In the genomic region with DNA sequence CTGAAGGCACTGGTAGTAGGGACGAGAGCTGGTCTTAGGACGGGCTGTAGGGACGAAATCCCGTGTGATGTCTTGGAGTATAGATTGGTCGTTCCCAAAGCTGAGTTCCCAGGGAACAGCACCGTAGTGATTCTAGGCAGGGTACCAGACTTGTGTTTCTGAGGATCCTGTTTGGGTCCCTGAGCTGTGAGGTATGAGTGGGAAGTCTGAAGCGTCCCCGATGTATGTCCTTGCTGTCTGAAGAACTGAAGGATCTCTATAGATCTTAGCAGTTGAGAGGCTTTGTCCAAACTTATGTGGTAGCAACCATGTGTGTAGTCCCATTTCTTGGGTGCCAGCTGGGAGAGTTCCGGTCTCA, we compare ENCODE assay signal across 7 mouse cellular contexts. TPM values are rescaled to one million over a fixed set of nuclear protein-coding genes. Genes with fewer than 3 reads are reported as not detected.
DNase-seq lines count a peak whose midpoint lies in the region; ATAC-seq and TF ChIP-seq lines count a peak whose summit lies in the region.

No protein-coding gene starts in this region.

- H3K27me3 ChIP-seq in neural tube, embryonic 11.5 days (ENCODE audit: control insufficient read depth, insufficient read depth, low read length) = no peaks in the 10 kb centered on the region
- no peaks in the 10 kb centered on the region for H3K27me3 ChIP-seq in limb, embryonic 11.5 days (ENCODE audit: control insufficient read depth, insufficient read depth, low read length)
- H3K27me3 ChIP-seq in stomach, embryonic 14.5 days (ENCODE audit: control insufficient read depth, insufficient read depth, low read length) = no peaks in the 10 kb centered on the region

- no peaks in the 10 kb centered on the region for H3K9me3 ChIP-seq in neural tube, embryonic 11.5 days (ENCODE audit: control insufficient read depth, low read length)
- H3K9me3 ChIP-seq in limb, embryonic 11.5 days (ENCODE audit: control insufficient read depth, low read length) = no peaks in the 10 kb centered on the region
- H3K9me3 ChIP-seq in stomach, embryonic 14.5 days (ENCODE audit: control insufficient read depth, low read depth, low read length) = no peaks in the 10 kb centered on the region

- peak overlapping the region; percentile 72 for H3K4me3 ChIP-seq in neural tube, embryonic 11.5 days (ENCODE audit: low read depth, low read length)
- peak overlapping the region; percentile 79 for H3K4me3 ChIP-seq in embryonic fibroblast, embryonic 13.5 days (ENCODE audit: insufficient read depth, low read length)
- peak overlapping the region; percentile 70 for H3K4me3 ChIP-seq in limb, embryonic 11.5 days (ENCODE audit: low read depth, low read length)
- peak overlapping the region; percentile 78 for H3K4me3 ChIP-seq in stomach, embryonic 14.5 days (ENCODE audit: low read depth, low read length)

- WGBS in neural tube, embryonic 11.5 days = 16% methylated on average over 9 of the region's 9 CpGs
- 14% methylated on average over 9 of the region's 9 CpGs for WGBS in limb, embryonic 11.5 days
- WGBS in stomach, embryonic 14.5 days = 8% methylated on average over 9 of the region's 9 CpGs

- 0 out of 2 replicates have a peak, but pooled peaks have one; percentile 5 for TF ChIP-seq POLR2A in embryonic fibroblast, embryonic 13.5 days (IDR thresholded peaks at IDR 0.05; ENCODE audit: low read depth, low read length)

- no peak for DNase-seq in neural tube, embryonic 11.5 days (ENCODE audit: low spot score)
- DNase-seq in neural tube, embryonic 10.5 days (ENCODE audit: extremely low spot score, low spot score) = no peak
- no peak for DNase-seq in limb, embryonic 11.5 days (ENCODE audit: low spot score)
- DNase-seq in right cerebral cortex, postnatal 36 days (ENCODE audit: low spot score in 2 of 2) = no peak
- DNase-seq in right cerebral cortex, postnatal 10 days (ENCODE audit: low spot score in 2 of 2) = no peak

- peaks cover 6% of the 10 kb centered on the region for H3K36me3 ChIP-seq in neural tube, embryonic 11.5 days (ENCODE audit: control insufficient read depth, insufficient read depth, low read length)
- H3K36me3 ChIP-seq in limb, embryonic 11.5 days (ENCODE audit: control insufficient read depth, insufficient read depth, low read length) = no peaks in the 10 kb centered on the region; the same call in 1 of the 2 replicates
- H3K36me3 ChIP-seq in stomach, embryonic 14.5 days (ENCODE audit: control insufficient read depth, insufficient read depth, low read length) = peaks cover 28% of the 10 kb centered on the region

- no peak for TF ChIP-seq CTCF in embryonic fibroblast, embryonic 13.5 days (IDR thresholded peaks at IDR 0.05; ENCODE audit: borderline replicate concordance, insufficient read depth, low read length)

- H3K4me2 ChIP-seq in neural tube, embryonic 11.5 days (ENCODE audit: low read depth) = peak overlapping the region; percentile 56
- peak overlapping the region; percentile 73 for H3K4me2 ChIP-seq in limb, embryonic 11.5 days (ENCODE audit: low read depth, severe bottlenecking)
- H3K4me2 ChIP-seq in stomach, embryonic 14.5 days (replicated peaks; ENCODE audit: low read depth, low read length) = peak overlapping the region; percentile 72

- no peak overlapping the region for H3K27ac ChIP-seq in neural tube, embryonic 11.5 days (ENCODE audit: low read depth, low read length)
- peak overlapping the region; percentile 96 for H3K27ac ChIP-seq in embryonic fibroblast, embryonic 13.5 days (ENCODE audit: insufficient read depth, low read length)
- no peak overlapping the region; the same call in 1 of the 2 replicates for H3K27ac ChIP-seq in limb, embryonic 11.5 days (replicated peaks; ENCODE audit: low read depth, low read length)
- no peak overlapping the region for H3K27ac ChIP-seq in stomach, embryonic 14.5 days (ENCODE audit: low read length)

- peak overlapping the region; percentile 83 for H3K9ac ChIP-seq in neural tube, embryonic 11.5 days (ENCODE audit: low read length)
- H3K9ac ChIP-seq in limb, embryonic 11.5 days (ENCODE audit: low read length) = peak overlapping the region; percentile 83
- peak overlapping the region; percentile 56 for H3K9ac ChIP-seq in stomach, embryonic 14.5 days (replicated peaks; ENCODE audit: low read depth, low read length)

- peaks cover 6% of the 10 kb centered on the region; the same call in 1 of the 2 replicates for H3K4me1 ChIP-seq in neural tube, embryonic 11.5 days (ENCODE audit: control insufficient read depth, insufficient read depth, low read length)
- H3K4me1 ChIP-seq in embryonic fibroblast, embryonic 13.5 days (ENCODE audit: control insufficient read depth, insufficient read depth, low read length) = peaks cover 4% of the 10 kb centered on the region; the same call in 1 of the 2 replicates
- H3K4me1 ChIP-seq in limb, embryonic 11.5 days (ENCODE audit: control insufficient read depth, insufficient read depth, low read length) = 0 out of 2 replicates have a peak, but pooled peaks cover 5% of the 10 kb centered on the region
- H3K4me1 ChIP-seq in stomach, embryonic 14.5 days (ENCODE audit: control insufficient read depth, insufficient read depth, low read length) = peaks cover 12% of the 10 kb centered on the region; the same call in 1 of the 2 replicates

- peak; percentile 10 for ATAC-seq in neural tube, embryonic 11.5 days (ENCODE audit: insufficient read depth, low FRiP score, low TSS enrichment)
- no peak for ATAC-seq in limb, embryonic 11.5 days (ENCODE audit: insufficient number of reproducible peaks, low FRiP score, low TSS enrichment, low read depth)
- ATAC-seq in stomach, embryonic 14.5 days (ENCODE audit: insufficient number of reproducible peaks, insufficient read depth, low FRiP score, low read depth) = no peak

RNA-seq across cellular contexts. Expression of a gene that starts 0.7 kb away (rescaled TPM):
- 87.4 and 92.7 TPM in 2 replicates for polyA plus RNA-seq in neural tube, embryonic 11.5 days (2014; fragmentation: Nextera tagmentation; extraction: Ambion mirVana)
- 97.5 and 113 TPM in 2 replicates for polyA plus RNA-seq in embryonic fibroblast, embryonic 13.5 days (2011; ENCODE audit: insufficient read length, low read depth, missing spikeins)
- polyA plus RNA-seq in limb, embryonic 11.5 days (2014; fragmentation: Nextera tagmentation; extraction: Ambion mirVana) = 76.1 and 92.9 TPM in 2 replicates
- polyA plus RNA-seq in stomach, embryonic 14.5 days (2014; fragmentation: Nextera tagmentation; extraction: Ambion mirVana) = 78.6 and 89.5 TPM in 2 replicates

RNA-seq across cellular contexts. Expression of a gene that starts 19.8 kb away (rescaled TPM):
- 0.77 and 0.88 TPM in 2 replicates for polyA plus RNA-seq in neural tube, embryonic 11.5 days (2014; fragmentation: Nextera tagmentation; extraction: Ambion mirVana)
- polyA plus RNA-seq in embryonic fibroblast, embryonic 13.5 days (2011; ENCODE audit: insufficient read length, low read depth, missing spikeins) = not detected in 2 replicates
- 0.26 and 0.63 TPM in 2 replicates for polyA plus RNA-seq in limb, embryonic 11.5 days (2014; fragmentation: Nextera tagmentation; extraction: Ambion mirVana)
- 1.7 TPM in 2 replicates for polyA plus RNA-seq in stomach, embryonic 14.5 days (2014; fragmentation: Nextera tagmentation; extraction: Ambion mirVana)

RNA-seq across cellular contexts. Expression of a gene that starts 21.7 kb away (rescaled TPM):
- 39.6 and 51.4 TPM in 2 replicates for polyA plus RNA-seq in neural tube, embryonic 11.5 days (2014; fragmentation: Nextera tagmentation; extraction: Ambion mirVana)
- 23.8 and 27.0 TPM in 2 replicates for polyA plus RNA-seq in embryonic fibroblast, embryonic 13.5 days (2011; ENCODE audit: insufficient read length, low read depth, missing spikeins)
- 49.1 and 58.7 TPM in 2 replicates for polyA plus RNA-seq in limb, embryonic 11.5 days (2014; fragmentation: Nextera tagmentation; extraction: Ambion mirVana)
- 55.1 and 60.5 TPM in 2 replicates for polyA plus RNA-seq in stomach, embryonic 14.5 days (2014; fragmentation: Nextera tagmentation; extraction: Ambion mirVana)

RNA-seq across cellular contexts. Expression of a gene that starts 51.8 kb away (rescaled TPM):
- polyA plus RNA-seq in neural tube, embryonic 11.5 days (2014; fragmentation: Nextera tagmentation; extraction: Ambion mirVana) = 0.20 and 0.42 TPM in 2 replicates
- polyA plus RNA-seq in embryonic fibroblast, embryonic 13.5 days (2011; ENCODE audit: insufficient read length, low read depth, missing spikeins) = 0.25 TPM in 1 of 2 replicates, not detected in the other
- polyA plus RNA-seq in limb, embryonic 11.5 days (2014; fragmentation: Nextera tagmentation; extraction: Ambion mirVana) = 0.20 TPM in 1 of 2 replicates, not detected in the other
- 0.27 and 0.35 TPM in 2 replicates for polyA plus RNA-seq in stomach, embryonic 14.5 days (2014; fragmentation: Nextera tagmentation; extraction: Ambion mirVana)

RNA-seq across cellular contexts. Expression of a gene that starts 52.5 kb away (rescaled TPM):
- polyA plus RNA-seq in neural tube, embryonic 11.5 days (2014; fragmentation: Nextera tagmentation; extraction: Ambion mirVana) = 0.23 and 0.41 TPM in 2 replicates
- 2.2 and 3.0 TPM in 2 replicates for polyA plus RNA-seq in embryonic fibroblast, embryonic 13.5 days (2011; ENCODE audit: insufficient read length, low read depth, missing spikeins)
- 0.27 and 0.47 TPM in 2 replicates for polyA plus RNA-seq in limb, embryonic 11.5 days (2014; fragmentation: Nextera tagmentation; extraction: Ambion mirVana)
- polyA plus RNA-seq in stomach, embryonic 14.5 days (2014; fragmentation: Nextera tagmentation; extraction: Ambion mirVana) = 0.90 and 0.93 TPM in 2 replicates
